Mouse (Mus musculus) neural tube, embryonic 14.5 days (tissue): ENCODE data around the gene 2900011O08Rik. TPM values are rescaled to one million over a fixed set of nuclear protein-coding genes. Genes with fewer than 3 reads are reported as not detected.

Experiments
- ATAC-seq: fragments of 200-750 bp; cut with Nextera tagmentation; 2 replicates; pipeline ENCODE4 v1.8.0; 2017; ENCODE audit warnings: low read depth, mild to moderate bottlenecking, moderate TSS enrichment, moderate library complexity
- H3K27ac ChIP-seq: fragments of 300-500 bp; sonication (generic); 2 replicates; pipeline ENCODE4 v1.5.1; 2014; ENCODE audit warnings: low read depth, mild to moderate bottlenecking, control low read depth, low read length, moderate library complexity, mixed read lengths
- H3K27me3 ChIP-seq: fragments of 300-500 bp; sonication (generic); 2 replicates; pipeline ENCODE4 v1.6.1; 2014; ENCODE audit warnings: low read length; ENCODE audit not compliant: control insufficient read depth, insufficient read depth
- H3K36me3 ChIP-seq: fragments of 300-500 bp; sonication (generic); 2 replicates; pipeline ENCODE4 v1.6.1; 2014; ENCODE audit warnings: low read length, mixed read lengths; ENCODE audit not compliant: control insufficient read depth, insufficient read depth
- H3K4me1 ChIP-seq: fragments of 300-500 bp; sonication (generic); 2 replicates; pipeline ENCODE4 v1.6.1; 2014; ENCODE audit warnings: low read length; ENCODE audit not compliant: control insufficient read depth, insufficient read depth
- H3K4me2 ChIP-seq: fragments of 300-500 bp; sonication (generic); 2 replicates; pipeline ENCODE4 v1.6.1; 2014; ENCODE audit warnings: mild to moderate bottlenecking, low read depth, low read length, control low read depth
- H3K4me3 ChIP-seq: fragments of 300-500 bp; sonication (generic); 2 replicates; pipeline ENCODE4 v1.5.1; 2014; ENCODE audit warnings: low read depth, low read length, control low read depth, mixed read lengths
- H3K9ac ChIP-seq: fragments of 300-500 bp; sonication (generic); replicated peaks from 2 replicates; pipeline ENCODE4 v1.6.1; 2014; ENCODE audit warnings: low read depth, mild to moderate bottlenecking, control low read depth, low read length, mixed read lengths
- H3K9me3 ChIP-seq: fragments of 300-500 bp; sonication (generic); 2 replicates; pipeline ENCODE4 v1.6.1; 2016; ENCODE audit warnings: low read length; ENCODE audit not compliant: control insufficient read depth
- WGBS: fragments of 180-500 bp; shearing (Covaris S2); extraction: QIAGEN DNeasy Blood & Tissue Kit; methylation state at CpG from one replicate; pipeline ENCODE4 v1.1.7; 2014; 5-methylcytosine and 5-hydroxymethylcytosine counted together
- polyA plus RNA-seq: library from polyadenylated mRNA; unstranded; fragments of >200 nt; fragmentation: Nextera tagmentation; extraction: Ambion mirVana; gene quantifications from 2 replicates; pipeline ENCODE4 v1.2.1, GENCODE M21; 2014

2900011O08Rik gene
- polyA plus RNA-seq, 1 experiment from 2014 or later, result 233 TPM

DNA sequence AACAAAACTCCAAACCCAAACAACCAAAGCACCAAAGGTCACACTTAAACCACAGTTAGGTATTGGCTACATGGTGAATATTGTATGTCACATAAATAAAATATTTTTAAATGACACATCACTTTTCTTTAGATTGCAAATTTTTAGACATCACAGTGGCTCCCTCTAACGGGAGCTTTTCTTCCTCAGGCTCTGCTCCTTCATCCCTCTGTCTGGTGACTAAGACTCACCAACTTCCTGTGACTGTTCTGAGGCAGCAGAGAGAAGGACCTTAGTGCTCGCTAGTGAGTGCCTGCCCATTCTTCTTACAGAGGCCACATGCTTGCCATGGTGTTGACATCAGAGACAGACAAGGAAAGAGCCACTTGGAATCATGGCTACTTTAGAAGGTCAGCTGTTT lies 125.7 kb downstream of the 2900011O08Rik start:
- H3K27me3 ChIP-seq, result no peaks in the 10 kb centered on the region
- no peak overlapping the region for H3K27ac ChIP-seq
- no peak for ATAC-seq
- H3K9me3 ChIP-seq, result no peaks in the 10 kb centered on the region
- no peaks in the 10 kb centered on the region for H3K4me1 ChIP-seq
- H3K4me2 ChIP-seq, result no peak overlapping the region
- H3K4me3 ChIP-seq, result no peak overlapping the region
- H3K36me3 ChIP-seq, result peaks cover 52% of the 10 kb centered on the region
- H3K9ac ChIP-seq, result no peak overlapping the region
- WGBS, result 93% methylated on average over 2 of the region's 2 CpGs

GRCm38 (mm10) chr16:14112742-14113141 lies 126.3 kb downstream of the 2900011O08Rik start:
- no peaks in the 10 kb centered on the region for H3K27me3 ChIP-seq
- H3K9ac ChIP-seq, result no peak overlapping the region
- WGBS, result 98% methylated on average over 3 of the region's 3 CpGs
- ATAC-seq, result no peak
- H3K4me3 ChIP-seq, result no peak overlapping the region
- peaks cover 52% of the 10 kb centered on the region for H3K36me3 ChIP-seq
- H3K9me3 ChIP-seq, result no peaks in the 10 kb centered on the region
- no peak overlapping the region for H3K4me2 ChIP-seq
- no peaks in the 10 kb centered on the region for H3K4me1 ChIP-seq
- H3K27ac ChIP-seq, result no peak overlapping the region

- no peaks in the 10 kb centered on the region for H3K4me1 ChIP-seq
- H3K4me3 ChIP-seq, result no peak overlapping the region
- no peak overlapping the region for H3K4me2 ChIP-seq
- WGBS, result 86% methylated on average over 2 of the region's 2 CpGs
- H3K9ac ChIP-seq, result no peak overlapping the region
- H3K36me3 ChIP-seq, result peaks cover 43% of the 10 kb centered on the region
- no peak for ATAC-seq
- H3K9me3 ChIP-seq, result no peaks in the 10 kb centered on the region
- no peaks in the 10 kb centered on the region for H3K27me3 ChIP-seq
- H3K27ac ChIP-seq, result no peak overlapping the region
These were observed 130.9 kb downstream of the 2900011O08Rik start for GRCm38 (mm10) chr16:14117299-14117698.

- Histone ChIP-seq H3K4me3 (no peak overlapping the region), H3K4me2 (no peak overlapping the region), H3K9me3 (no peaks in the 10 kb centered on the region), H3K9ac (no peak overlapping the region), H3K27ac (no peak overlapping the region), H3K27me3 (no peaks in the 10 kb centered on the region), H3K4me1 (no peaks in the 10 kb centered on the region), H3K36me3 (peaks cover 35% of the 10 kb centered on the region)
- ATAC-seq, result no peak
- WGBS, result 94% methylated on average over 5 of the region's 5 CpGs
These were observed 134.5 kb downstream of the 2900011O08Rik start for GRCm38 (mm10) chr16:14120941-14121340.

GRCm38 (mm10) chr16:14121563-14121962 lies 135.2 kb downstream of the 2900011O08Rik start:
- Histone ChIP-seq H3K36me3 (peaks cover 40% of the 10 kb centered on the region), H3K4me2 (no peak overlapping the region), H3K9ac (no peak overlapping the region), H3K9me3 (no peaks in the 10 kb centered on the region), H3K4me1 (no peaks in the 10 kb centered on the region), H3K27ac (no peak overlapping the region), H3K27me3 (no peaks in the 10 kb centered on the region), H3K4me3 (no peak overlapping the region)
- ATAC-seq, result no peak
- WGBS, result 97% methylated on average over 7 of the region's 7 CpGs

GRCm38 (mm10) chr16:14122586-14122985 lies 136.2 kb downstream of the 2900011O08Rik start:
- peaks cover 43% of the 10 kb centered on the region for H3K36me3 ChIP-seq

GRCm38 (mm10) chr16:14123901-14124300 lies 137.5 kb downstream of the 2900011O08Rik start:
- ATAC-seq, result no peak
- no peak overlapping the region for H3K9ac ChIP-seq
- no peak overlapping the region for H3K4me3 ChIP-seq
- WGBS, result 89% methylated on average over 2 of the region's 2 CpGs
- no peaks in the 10 kb centered on the region for H3K9me3 ChIP-seq
- no peak overlapping the region for H3K4me2 ChIP-seq
- H3K4me1 ChIP-seq, result no peaks in the 10 kb centered on the region
- no peaks in the 10 kb centered on the region for H3K27me3 ChIP-seq
- no peak overlapping the region for H3K27ac ChIP-seq
- peaks cover 54% of the 10 kb centered on the region for H3K36me3 ChIP-seq

More at GRCm38 (mm10) chr16:14122586-14122985, 136.2 kb downstream of the 2900011O08Rik start:
- H3K4me3 ChIP-seq, result no peak overlapping the region
- H3K4me1 ChIP-seq, result no peaks in the 10 kb centered on the region
- no peak overlapping the region for H3K4me2 ChIP-seq
- no peak overlapping the region for H3K27ac ChIP-seq
- no peaks in the 10 kb centered on the region for H3K27me3 ChIP-seq
- no peak for ATAC-seq
- H3K9ac ChIP-seq, result no peak overlapping the region
- no peaks in the 10 kb centered on the region for H3K9me3 ChIP-seq

- 96% methylated on average over 7 of the region's 7 CpGs for WGBS
- H3K9me3 ChIP-seq, result no peaks in the 10 kb centered on the region
- H3K4me3 ChIP-seq, result no peak overlapping the region
- no peaks in the 10 kb centered on the region for H3K4me1 ChIP-seq
- H3K27ac ChIP-seq, result no peak overlapping the region
- no peak overlapping the region for H3K9ac ChIP-seq
- H3K27me3 ChIP-seq, result no peaks in the 10 kb centered on the region
- peaks cover 61% of the 10 kb centered on the region for H3K36me3 ChIP-seq
- H3K4me2 ChIP-seq, result no peak overlapping the region
- ATAC-seq, result no peak
These were observed 138.3 kb downstream of the 2900011O08Rik start for GRCm38 (mm10) chr16:14124709-14125108.

DNA sequence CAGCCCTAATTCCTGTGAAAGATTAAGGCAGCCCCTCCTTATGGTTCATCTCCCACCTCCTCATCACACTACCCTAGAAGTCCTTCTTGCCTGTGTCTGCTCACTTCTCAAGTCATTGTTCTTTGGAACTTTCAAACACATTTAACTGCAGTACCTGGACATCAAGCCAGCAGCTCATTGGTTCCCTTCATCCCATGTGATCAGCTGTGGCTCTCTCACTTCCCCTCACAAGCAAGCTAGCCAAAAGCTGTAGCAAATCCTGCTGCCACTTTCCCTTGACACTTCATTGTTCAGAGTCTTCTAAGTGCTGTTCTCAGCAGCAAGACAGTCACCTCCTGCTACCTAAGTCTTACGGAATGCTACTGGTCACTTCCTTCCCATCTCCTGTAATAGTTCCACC lies 138.8 kb downstream of the 2900011O08Rik start:
- no peak for ATAC-seq
- WGBS, result 97% methylated on average over 1 of the region's 1 CpGs

DNA sequence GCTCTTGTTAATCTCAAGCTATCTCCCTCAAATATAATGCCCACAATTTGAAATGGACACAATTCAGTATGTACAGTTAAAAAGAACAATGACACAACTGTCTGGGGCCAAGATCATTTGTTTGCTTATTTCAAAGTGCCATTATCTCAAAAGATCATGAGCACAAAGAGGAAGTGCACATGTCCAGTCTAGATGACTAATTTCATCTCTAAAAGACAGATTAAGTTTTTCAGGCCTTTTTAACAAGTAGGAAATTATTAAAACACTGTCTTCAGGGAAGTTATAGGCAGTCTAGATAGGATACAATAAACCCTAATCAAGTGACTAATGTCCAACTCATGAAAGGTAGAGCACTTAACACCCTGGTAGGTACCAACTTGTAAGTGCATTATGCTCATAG lies 142.6 kb downstream of the 2900011O08Rik start:
- Histone ChIP-seq H3K4me2 (no peak overlapping the region), H3K36me3 (peaks cover 64% of the 10 kb centered on the region), H3K27me3 (no peaks in the 10 kb centered on the region), H3K4me3 (no peak overlapping the region), H3K9me3 (no peaks in the 10 kb centered on the region), H3K27ac (no peak overlapping the region), H3K4me1 (no peaks in the 10 kb centered on the region), H3K9ac (no peak overlapping the region)
- ATAC-seq, result no peak

More for the DNA sequence above, 138.8 kb downstream of the 2900011O08Rik start:
- Histone ChIP-seq H3K4me3 (no peak overlapping the region), H3K36me3 (peaks cover 61% of the 10 kb centered on the region), H3K27me3 (no peaks in the 10 kb centered on the region), H3K9me3 (no peaks in the 10 kb centered on the region), H3K9ac (no peak overlapping the region), H3K4me1 (no peaks in the 10 kb centered on the region), H3K4me2 (no peak overlapping the region), H3K27ac (no peak overlapping the region)
